Mouse (Mus musculus) E14TG2a.4 (cell line): ENCODE data around the gene Wiz.

ENCODE experiments used
- CTCF ChIP-seq: conservative IDR thresholded peaks from 2 replicates; pipeline ENCODE4 v1.5.1; 2014; ENCODE audit warnings: low read length
- NANOG ChIP-seq: IDR thresholded peaks from 2 replicates; pipeline ENCODE4 v1.6.1; 2014; ENCODE audit warnings: borderline replicate concordance, low read length, mixed read lengths
- POU5F1 ChIP-seq: IDR thresholded peaks from 2 replicates; pipeline ENCODE4 v1.6.1; 2014; ENCODE audit warnings: low read length, borderline replicate concordance

DNA sequence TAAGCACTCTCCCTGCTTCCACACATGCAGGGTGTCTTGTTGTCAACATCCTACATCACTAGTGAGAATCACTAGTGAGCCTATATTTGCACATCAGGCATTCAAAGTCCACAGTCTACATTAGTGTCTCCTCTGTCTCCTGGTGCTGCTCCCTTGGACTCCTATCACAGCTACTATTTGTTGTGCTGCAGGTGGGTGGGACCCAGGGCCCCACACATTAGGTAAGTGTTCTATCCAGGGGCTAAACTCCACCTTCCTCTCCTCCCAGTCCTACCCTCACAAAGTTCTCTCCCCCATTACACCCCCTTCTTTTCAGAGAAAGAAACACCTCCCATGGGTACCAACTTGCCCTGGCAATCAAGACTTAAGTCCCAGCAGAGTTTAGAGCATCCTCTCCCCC is 37.4 kb upstream of the Wiz start:
- TF ChIP-seq CTCF (no peak), POU5F1 (no peak), NANOG (no peak)
